Mouse (Mus musculus): ENCODE data around the gene Hcfc2.

GRCm38 (mm10) chr10:82757341-82757740, 61.4 kb downstream of the Hcfc2 start:
- TF ChIP-seq CTCF (IDR thresholded peaks at IDR 0.05; ENCODE audit: low read depth) (no peak), EP300 (optimal IDR thresholded peaks at IDR 0.05) (no peak)
